Mouse (Mus musculus) kidney, adult 2 months (tissue): ENCODE results near the gene Rer1. TPM values are rescaled to one million over a fixed set of nuclear protein-coding genes. Genes with fewer than 3 reads are reported as not detected.

Experiments used
- DNase-seq: peaks from one replicate; pipeline ENCODE4 v3.0.0; 2021
- H3K27ac ChIP-seq: fragments of 200-500 bp; 2 replicates; pipeline ENCODE4 v1.5.1; 2012; ENCODE audit warnings: low read depth, low read length, control low read depth, inconsistent platforms; ENCODE audit not compliant: insufficient read depth
- H3K27me3 ChIP-seq: fragments of 200-500 bp; replicated peaks from 2 replicates; pipeline ENCODE4 v1.6.1; 2012; ENCODE audit warnings: mild to moderate bottlenecking, moderate library complexity, low read length, inconsistent platforms; ENCODE audit not compliant: control insufficient read depth, insufficient read depth
- H3K36me3 ChIP-seq: fragments of 200-500 bp; 2 replicates; pipeline ENCODE4 v1.6.1; 2012; ENCODE audit warnings: mild to moderate bottlenecking, moderate library complexity, low read length, inconsistent platforms; ENCODE audit not compliant: control insufficient read depth, insufficient read depth
- H3K4me1 ChIP-seq: fragments of 200-500 bp; 2 replicates; pipeline ENCODE4 v1.6.1; 2011; ENCODE audit warnings: low read length; ENCODE audit not compliant: control insufficient read depth, insufficient read depth
- H3K4me3 ChIP-seq: fragments of 200-500 bp; 2 replicates; pipeline ENCODE4 v1.5.1; 2011; ENCODE audit warnings: mild to moderate bottlenecking, low read depth, low read length, control low read depth; ENCODE audit not compliant: insufficient read depth
- CTCF ChIP-seq: fragments of 200-500 bp; conservative IDR thresholded peaks from 2 replicates; pipeline ENCODE4 v1.5.1; 2011; ENCODE audit warnings: low read depth, mild to moderate bottlenecking, control low read depth, low read length, moderate library complexity, mixed read lengths; ENCODE audit not compliant: insufficient read depth, insufficient read length
- POLR2A ChIP-seq: fragments of 200-500 bp; IDR thresholded peaks from one replicate; pipeline ENCODE4 v1.6.1; 2011; ENCODE audit warnings: low read depth, low read length, control low read depth
- WGBS: fragments of 180-500 bp; shearing (Covaris S2); methylation state at CpG from one replicate; pipeline ENCODE4 v1.1.7; 2018; 5-methylcytosine and 5-hydroxymethylcytosine counted together
- polyA plus RNA-seq: library from polyadenylated mRNA; depleted of rRNA; stranded (reverse); fragments of >200 nt; gene quantifications from 2 replicates; pipeline ENCODE4 v1.2.3, GENCODE M21; 2012; rRNA removed

The Rer1 gene
- polyA plus RNA-seq, 1 experiment: 133 TPM

DNA sequence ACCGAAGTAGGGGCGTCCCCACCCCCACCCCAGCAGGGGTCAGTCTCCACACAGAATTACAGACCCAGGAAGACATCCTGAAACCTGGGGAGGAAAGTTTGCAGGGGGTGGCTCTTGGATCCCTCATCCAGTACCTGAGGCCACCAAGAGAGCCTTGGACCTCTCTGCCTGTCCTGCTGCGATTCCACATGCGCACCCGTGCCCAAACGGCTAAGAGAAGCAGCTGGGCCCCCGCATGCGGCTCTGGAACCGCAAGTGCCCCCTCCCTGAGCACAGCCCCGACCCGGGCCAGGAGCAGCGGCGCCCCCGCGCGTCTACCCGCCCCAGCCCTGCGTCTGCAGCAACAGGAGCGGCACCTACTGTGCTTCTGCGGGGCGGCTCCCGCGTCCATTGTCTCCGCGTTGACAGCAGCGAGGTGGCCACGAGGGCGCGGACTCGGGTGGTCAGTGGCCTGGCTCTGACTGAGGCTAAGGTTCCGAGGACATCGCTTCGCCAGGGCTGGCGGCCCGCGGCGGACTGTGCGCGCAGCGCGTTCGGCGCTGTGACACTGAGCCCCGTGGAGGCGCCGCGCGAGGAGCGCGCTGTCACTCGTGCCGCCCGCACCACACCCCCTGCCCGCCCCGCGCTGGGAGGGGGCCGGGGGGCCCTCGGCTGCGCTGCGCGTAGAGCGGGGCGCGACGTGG, 43.4 kb downstream of the Rer1 start:
- DNase-seq: no peak
- Histone ChIP-seq H3K36me3 (no peaks in the 10 kb centered on the region), H3K4me1 (no peaks in the 10 kb centered on the region), H3K4me3 (no peak overlapping the region), H3K27me3 (no peaks in the 10 kb centered on the region), H3K27ac (no peak overlapping the region)
- WGBS: 2% methylated on average over 65 of the region's 65 CpGs
- TF ChIP-seq CTCF: no peak
- TF ChIP-seq POLR2A: no peak

DNA sequence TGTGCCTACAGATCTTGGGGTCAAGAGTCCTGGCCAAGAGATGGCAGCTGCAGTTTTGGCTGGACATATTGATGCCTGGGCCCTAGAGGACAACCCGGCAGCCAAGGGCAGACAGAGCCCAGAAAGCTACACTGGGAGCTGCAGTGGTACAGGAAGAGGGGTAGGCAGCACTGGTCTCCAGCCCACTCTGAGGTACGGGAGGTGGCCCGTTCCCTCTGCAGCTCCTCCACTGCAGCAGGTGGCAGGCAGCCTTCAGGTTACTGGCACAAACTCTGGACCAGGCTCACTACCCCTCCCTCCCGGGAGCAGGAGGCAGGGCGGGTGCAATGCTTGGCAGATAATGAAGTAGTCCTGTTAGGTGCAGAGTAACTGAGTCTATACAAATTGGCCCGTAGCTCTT, 45.5 kb downstream of the Rer1 start:
- Histone ChIP-seq H3K4me3 (no peak overlapping the region), H3K27ac (no peak overlapping the region), H3K4me1 (no peaks in the 10 kb centered on the region), H3K27me3 (no peaks in the 10 kb centered on the region), H3K36me3 (no peaks in the 10 kb centered on the region)
- TF ChIP-seq POLR2A (no peak), CTCF (no peak)
- DNase-seq: no peak
- WGBS: 56% methylated on average over 6 of the region's 6 CpGs

DNA sequence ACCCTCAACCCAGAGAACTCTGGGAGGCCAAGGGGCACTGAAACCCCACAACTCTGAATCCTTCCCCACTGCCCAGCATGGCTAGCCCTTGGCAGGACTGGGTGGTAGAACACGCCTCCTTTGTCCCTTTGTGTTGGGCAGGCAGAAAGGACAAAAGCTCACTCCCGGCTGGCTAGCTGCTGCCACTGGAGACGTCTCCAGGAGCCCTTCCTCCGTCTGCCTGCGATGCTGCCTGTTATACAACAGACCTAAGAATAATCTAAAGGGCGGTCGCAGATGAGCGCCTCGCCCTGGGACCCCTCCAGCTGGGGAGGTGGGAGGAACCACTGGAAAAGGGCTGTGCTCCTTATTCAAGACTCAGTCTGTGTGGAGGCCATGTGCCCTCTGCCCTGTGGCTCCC, 46.0 kb downstream of the Rer1 start:
- Histone ChIP-seq H3K27me3 (no peaks in the 10 kb centered on the region), H3K4me1 (no peaks in the 10 kb centered on the region), H3K4me3 (no peak overlapping the region), H3K27ac (no peak overlapping the region), H3K36me3 (no peaks in the 10 kb centered on the region)
- no peak for TF ChIP-seq POLR2A
- TF ChIP-seq CTCF: no peak
- no peak for DNase-seq
- 36% methylated on average over 9 of the region's 9 CpGs for WGBS

DNA sequence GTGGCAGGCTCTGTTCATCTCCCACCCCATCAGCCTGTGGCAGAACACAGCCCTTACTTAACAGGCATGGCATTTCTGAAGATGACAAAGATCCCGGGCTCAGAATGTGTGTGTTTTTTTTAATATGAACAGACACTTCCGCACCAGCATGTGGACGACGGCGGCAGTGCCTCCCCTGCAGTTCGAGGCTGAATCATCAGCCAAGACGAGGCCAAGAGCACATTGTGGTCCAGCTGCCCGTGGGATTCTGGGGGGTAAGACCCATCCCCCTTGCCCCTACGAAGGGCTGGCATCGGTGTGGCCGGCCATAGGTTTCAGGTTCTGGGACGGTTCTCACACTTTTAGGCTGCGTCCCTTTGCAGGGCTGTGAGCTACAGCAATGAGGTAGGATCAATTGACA, 51.4 kb downstream of the Rer1 start:
- WGBS: 63% methylated on average over 13 of the region's 13 CpGs
- no peaks in the 10 kb centered on the region for H3K4me1 ChIP-seq

DNA sequence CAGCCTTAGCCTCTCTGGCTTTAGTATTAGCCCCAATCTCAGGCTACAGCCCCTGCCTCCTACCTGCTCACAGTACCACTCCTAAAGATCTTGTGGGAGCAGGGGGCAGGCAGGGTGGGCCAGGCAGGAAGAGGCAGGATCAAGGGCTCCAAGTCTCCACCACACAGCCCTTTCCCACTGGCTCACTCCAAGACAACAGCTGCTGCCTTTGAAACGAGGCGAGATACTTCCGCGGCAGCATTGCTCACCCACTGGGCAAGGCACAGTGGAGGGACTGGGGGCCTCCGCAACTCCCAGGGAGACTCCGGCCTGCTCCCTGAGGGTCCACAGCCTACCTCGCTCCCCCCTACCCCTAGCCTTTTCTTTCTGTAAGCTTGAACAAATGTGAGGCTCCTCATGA, 52.0 kb downstream of the Rer1 start:
- H3K4me1 ChIP-seq: no peaks in the 10 kb centered on the region
- no peak overlapping the region for H3K27ac ChIP-seq
- TF ChIP-seq POLR2A: no peak
- no peak for TF ChIP-seq CTCF
- no peak for DNase-seq
- 47% methylated on average over 7 of the region's 7 CpGs for WGBS
- H3K27me3 ChIP-seq: no peaks in the 10 kb centered on the region
- no peaks in the 10 kb centered on the region for H3K36me3 ChIP-seq
- no peak overlapping the region for H3K4me3 ChIP-seq

More for the DNA sequence above, 51.4 kb downstream of the Rer1 start:
- DNase-seq: no peak
- Histone ChIP-seq H3K27ac (no peak overlapping the region), H3K36me3 (no peaks in the 10 kb centered on the region), H3K4me3 (no peak overlapping the region), H3K27me3 (no peaks in the 10 kb centered on the region)
- no peak for TF ChIP-seq CTCF
- no peak for TF ChIP-seq POLR2A

DNA sequence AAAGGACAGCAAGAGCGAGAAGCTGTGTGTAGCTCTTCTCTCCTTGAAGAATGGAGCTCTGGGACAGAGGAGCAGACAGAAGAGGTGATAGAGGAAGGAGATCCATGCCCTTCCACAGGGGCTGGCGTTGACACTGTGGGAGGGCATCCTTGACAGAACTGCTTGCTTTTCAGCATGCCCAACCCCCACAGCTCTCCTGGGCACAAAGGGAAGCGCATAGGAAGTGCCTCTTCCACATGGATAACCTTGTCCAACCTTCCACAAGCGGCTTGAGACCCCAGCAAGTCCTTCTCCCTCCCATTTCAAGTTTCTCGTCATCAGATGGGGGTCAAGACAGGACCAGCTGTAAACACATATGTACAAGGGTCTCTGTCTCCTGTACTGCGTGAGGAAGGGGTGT, 53.1 kb downstream of the Rer1 start:
- TF ChIP-seq POLR2A: no peak
- no peak for TF ChIP-seq CTCF
- H3K4me1 ChIP-seq: no peaks in the 10 kb centered on the region
- DNase-seq: no peak
- no peak overlapping the region for H3K27ac ChIP-seq
- no peak overlapping the region for H3K4me3 ChIP-seq
- H3K36me3 ChIP-seq: no peaks in the 10 kb centered on the region
- 36% methylated on average over 6 of the region's 6 CpGs for WGBS
- H3K27me3 ChIP-seq: no peaks in the 10 kb centered on the region

DNA sequence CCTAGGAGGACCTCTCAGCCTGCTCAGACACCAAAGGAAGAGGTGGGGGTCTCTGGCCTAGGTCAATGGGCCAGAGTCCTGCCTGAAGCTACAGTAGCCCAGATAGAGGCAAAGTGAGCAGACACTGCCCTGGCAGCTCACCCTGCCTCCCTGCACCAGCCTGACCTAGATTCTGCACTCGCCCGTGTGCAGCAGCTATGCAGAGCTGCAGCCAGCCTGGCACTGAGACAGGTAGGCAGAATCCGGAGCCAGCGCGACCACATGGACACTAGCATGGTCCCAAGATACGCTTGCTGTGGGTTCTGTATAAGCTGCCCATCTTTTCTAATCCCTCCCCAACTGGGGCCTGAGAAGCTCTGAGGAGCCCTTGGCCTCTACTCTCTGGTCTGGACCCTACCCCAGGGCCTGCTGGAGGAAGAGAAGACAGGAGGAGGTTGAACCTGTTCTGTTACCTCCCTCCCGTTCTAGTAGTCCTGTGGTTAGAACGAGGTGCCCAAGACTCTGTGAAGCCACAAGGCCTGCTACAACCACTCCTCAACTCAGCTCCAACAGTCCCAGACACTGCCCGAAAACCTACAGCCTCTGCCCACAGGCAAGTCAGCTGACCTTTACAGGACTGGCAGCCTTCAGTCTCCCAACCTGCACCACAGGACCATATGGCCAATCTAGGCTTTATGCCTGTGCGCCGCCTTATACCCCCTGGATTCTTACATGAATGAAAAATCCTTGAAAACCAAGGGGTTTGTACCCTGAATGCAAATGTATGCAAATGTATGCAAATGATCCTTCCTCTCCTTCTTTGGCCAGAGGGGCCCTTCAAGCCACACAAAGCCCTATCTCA, 61.8 kb downstream of the Rer1 start:
- Histone ChIP-seq H3K4me1 (no peaks in the 10 kb centered on the region), H3K4me3 (no peak overlapping the region), H3K27ac (no peak overlapping the region), H3K36me3 (no peaks in the 10 kb centered on the region), H3K27me3 (no peaks in the 10 kb centered on the region)
- no peak for TF ChIP-seq CTCF
- TF ChIP-seq POLR2A: no peak
- WGBS: 88% methylated on average over 11 of the region's 11 CpGs
- no peak for DNase-seq

Other genes with a start within 250 kb of the Rer1 start
- 0.05 TPM in 1 of 2 replicates, not detected in the other for gene Ttc34, start 248.9 kb downstream of the Rer1 start, polyA plus RNA-seq
- 0.03 and 0.19 TPM in 2 replicates for gene Mmel1, start 216.8 kb downstream of the Rer1 start, polyA plus RNA-seq
- 74.0 and 92.4 TPM in 2 replicates for gene Fam213b, start 187.2 kb downstream of the Rer1 start, polyA plus RNA-seq
- 12.1 and 19.4 TPM in 2 replicates for gene Tnfrsf14, start 157.8 kb downstream of the Rer1 start, polyA plus RNA-seq
- gene Hes5, start 125.5 kb downstream of the Rer1 start, polyA plus RNA-seq: not detected in 2 replicates
- gene Pank4, start 122.3 kb downstream of the Rer1 start, polyA plus RNA-seq: 37.5 and 41.5 TPM in 2 replicates
- gene Plch2, start 29.6 kb downstream of the Rer1 start, polyA plus RNA-seq: 0.52 and 2.3 TPM in 2 replicates
- 23.9 and 25.6 TPM in 2 replicates for gene Pex10, start 19.4 kb downstream of the Rer1 start, polyA plus RNA-seq
- gene Morn1, start 195 bp upstream of the Rer1 start, polyA plus RNA-seq: 10.4 and 12.4 TPM in 2 replicates
- 40.4 and 43.9 TPM in 2 replicates for gene Ski, start 136.2 kb upstream of the Rer1 start, polyA plus RNA-seq
- gene Faap20, start 163.4 kb upstream of the Rer1 start, polyA plus RNA-seq: 68.9 and 75.5 TPM in 2 replicates